Mouse (Mus musculus): Measurements from ENCODE around the gene Nploc4. TPM values are rescaled to one million over a fixed set of nuclear protein-coding genes. Genes with fewer than 3 reads are reported as not detected.
A peak's percentile ranks its signal among the peaks of the same experiment; 100 is the strongest.
"Not testable (repeated sequence)": the region's sequence is repeated elsewhere in the genome, so short reads cannot be mapped to it uniquely, and the experiment has no call there.

Gene Nploc4
- polyA plus RNA-seq, 1 experiment = 61.8 TPM

DNA sequence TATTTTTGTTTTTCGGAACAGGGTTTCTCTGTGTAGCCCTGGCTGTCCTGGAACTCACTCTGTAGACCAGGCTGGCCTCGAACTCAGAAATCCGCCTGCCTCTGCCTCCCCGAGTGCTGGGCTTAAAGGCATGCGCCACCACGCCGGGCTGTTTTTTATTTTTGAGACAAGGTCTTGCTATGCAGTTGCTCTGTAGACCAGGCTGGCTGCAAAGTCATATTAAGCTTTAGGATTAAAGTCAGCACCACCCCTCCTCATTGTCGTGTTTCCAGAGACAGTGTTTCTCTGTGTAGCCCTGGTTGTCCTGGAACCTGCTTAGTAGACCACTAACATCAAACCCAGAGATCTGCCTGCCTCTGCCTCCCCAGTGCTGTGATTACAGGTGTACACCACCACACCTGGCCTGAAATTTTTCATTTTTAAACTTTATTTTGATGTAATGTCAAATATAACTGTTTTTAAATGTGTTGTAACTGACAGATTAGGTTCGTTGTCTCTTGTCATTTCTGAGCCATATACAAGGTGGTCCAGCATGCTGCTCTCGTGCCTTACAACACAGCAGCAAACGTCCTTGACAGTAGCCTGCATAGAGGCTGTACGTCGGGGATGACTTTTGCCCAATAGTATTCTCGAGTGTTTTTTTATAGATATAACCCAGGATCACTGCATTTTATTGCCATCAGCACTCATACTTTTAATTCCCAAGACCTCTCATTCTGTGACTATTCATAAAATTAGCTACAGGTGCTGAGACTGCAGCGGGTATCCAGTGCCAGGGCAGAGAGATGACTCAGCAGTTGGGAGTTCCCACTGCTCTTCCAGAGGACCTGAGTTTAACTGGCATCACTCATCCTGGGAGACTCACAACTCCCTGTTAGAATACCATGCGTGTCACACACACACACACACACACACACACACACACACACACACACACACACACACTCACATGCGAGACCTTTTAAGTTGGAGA is 82.9 kb downstream of the Nploc4 start:
- Histone ChIP-seq H3K36me3 (ENCODE audit: control insufficient read depth, insufficient read depth) (no peaks in the 10 kb centered on the region), H3ac (ENCODE audit: control insufficient read depth, insufficient read length) (no peak overlapping the region), H3K4me2 (ENCODE audit: low read depth) (peak overlapping the region; percentile 78), H3K79me2 (ENCODE audit: control insufficient read depth, insufficient read depth) (peaks cover under 1% of the 10 kb centered on the region), H3K27me3 (ENCODE audit: control insufficient read depth, insufficient read depth, insufficient read length) (no peaks in the 10 kb centered on the region), H3K4me3 (no peak overlapping the region)
- TF ChIP-seq E2F4 (IDR thresholded peaks at IDR 0.05; ENCODE audit: insufficient read depth) (no peak), TCF3 (IDR thresholded peaks at IDR 0.05; ENCODE audit: insufficient read length, low read depth) (no peak), SRF (IDR thresholded peaks at IDR 0.05; ENCODE audit: control insufficient read depth, insufficient read length, low read depth) (no peak), POLR2AphosphoS2 (IDR thresholded peaks at IDR 0.05; ENCODE audit: insufficient read length, low read depth) (no peak), USF1 (IDR thresholded peaks at IDR 0.05; ENCODE audit: low read depth) (no peak), MYOG (IDR thresholded peaks at IDR 0.05; ENCODE audit: control insufficient read depth in 1 of 3, insufficient read depth in 1 of 3, insufficient read length in 2 of 3, low read depth in 2 of 3) (no peak), MYOD1 (IDR thresholded peaks at IDR 0.05; ENCODE audit: control insufficient read depth in 1 of 3, insufficient read length in 2 of 3, low read depth in 2 of 3) (no peak), TCF12 (IDR thresholded peaks at IDR 0.05; ENCODE audit: insufficient read depth, poor library complexity, severe bottlenecking) (no peak), POLR2A (IDR thresholded peaks at IDR 0.05; ENCODE audit: insufficient read length, low read depth) (no peak), CEBPB (IDR thresholded peaks at IDR 0.05; ENCODE audit: insufficient read depth, poor library complexity, severe bottlenecking) (no peak), MAX (IDR thresholded peaks at IDR 0.05; ENCODE audit: low read depth) (no peak), REST (IDR thresholded peaks at IDR 0.05; ENCODE audit: insufficient read depth, insufficient read length) (no peak)

DNA sequence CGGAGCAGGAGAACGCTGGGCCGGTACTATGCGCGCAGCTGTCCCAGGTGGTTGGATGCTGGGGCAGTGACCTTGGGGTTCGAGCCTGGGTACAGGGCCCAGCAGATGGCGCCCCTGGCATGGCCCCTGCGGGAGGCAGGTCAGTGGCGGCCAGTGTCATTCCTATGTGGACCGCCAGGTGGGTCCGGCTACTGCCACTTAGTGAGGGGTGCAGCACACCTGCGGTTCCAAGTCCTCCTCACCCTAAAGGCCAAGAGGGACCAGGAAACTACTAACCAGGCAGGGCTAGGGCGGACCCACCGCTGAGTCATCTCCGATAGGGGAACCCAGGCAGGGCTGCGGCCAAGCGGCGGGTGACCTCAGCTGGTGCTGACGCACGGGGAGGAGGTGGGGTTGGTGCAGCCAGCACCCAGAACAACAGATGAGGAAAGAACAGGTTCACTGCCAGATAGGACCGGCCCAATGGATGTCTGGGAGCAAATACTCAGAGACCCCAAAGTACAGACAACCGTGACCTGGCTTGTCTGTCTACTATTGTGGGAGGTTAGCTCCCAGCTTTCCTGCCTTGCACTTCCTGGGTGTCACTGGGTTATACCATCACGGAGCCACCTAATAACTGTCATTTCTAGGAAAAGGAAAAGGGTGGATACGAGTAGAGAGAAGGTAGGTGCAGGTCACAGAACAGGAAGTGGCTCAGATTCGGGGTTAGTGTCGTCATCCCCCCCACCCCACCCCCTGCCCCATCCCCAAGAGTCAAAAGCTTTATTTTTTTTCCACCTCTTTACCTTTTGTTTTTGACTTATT is 83.8 kb downstream of the Nploc4 start:
- Histone ChIP-seq H3K4me3 (no peak overlapping the region), H3K79me2 (ENCODE audit: control insufficient read depth, insufficient read depth) (peaks cover 10% of the 10 kb centered on the region), H3K36me3 (ENCODE audit: control insufficient read depth, insufficient read depth) (no peaks in the 10 kb centered on the region), H3K4me2 (ENCODE audit: low read depth) (peak overlapping the region; percentile 78), H3ac (ENCODE audit: control insufficient read depth, insufficient read length) (no peak overlapping the region), H3K27me3 (ENCODE audit: control insufficient read depth, insufficient read depth, insufficient read length) (no peaks in the 10 kb centered on the region)
- TF ChIP-seq REST (IDR thresholded peaks at IDR 0.05; ENCODE audit: insufficient read depth, insufficient read length) (no peak), TCF3 (IDR thresholded peaks at IDR 0.05; ENCODE audit: insufficient read length, low read depth) (peak; percentile 44), TCF12 (IDR thresholded peaks at IDR 0.05; ENCODE audit: insufficient read depth, poor library complexity, severe bottlenecking) (peak; percentile 26), POLR2AphosphoS2 (IDR thresholded peaks at IDR 0.05; ENCODE audit: insufficient read length, low read depth) (peak; percentile 63), CEBPB (IDR thresholded peaks at IDR 0.05; ENCODE audit: insufficient read depth, poor library complexity, severe bottlenecking) (no peak), POLR2A (IDR thresholded peaks at IDR 0.05; ENCODE audit: insufficient read length, low read depth) (peak; percentile 35), MYOG (IDR thresholded peaks at IDR 0.05; ENCODE audit: control insufficient read depth in 1 of 3, insufficient read depth in 1 of 3, insufficient read length in 2 of 3, low read depth in 2 of 3) (peak in 2 of 3 experiments; percentile 9 to 68), USF1 (IDR thresholded peaks at IDR 0.05; ENCODE audit: low read depth) (no peak), MAX (IDR thresholded peaks at IDR 0.05; ENCODE audit: low read depth) (no peak), MYOD1 (IDR thresholded peaks at IDR 0.05; ENCODE audit: control insufficient read depth in 1 of 3, insufficient read length in 2 of 3, low read depth in 2 of 3) (peak in 2 of 3 experiments; percentile 26 to 82)

DNA sequence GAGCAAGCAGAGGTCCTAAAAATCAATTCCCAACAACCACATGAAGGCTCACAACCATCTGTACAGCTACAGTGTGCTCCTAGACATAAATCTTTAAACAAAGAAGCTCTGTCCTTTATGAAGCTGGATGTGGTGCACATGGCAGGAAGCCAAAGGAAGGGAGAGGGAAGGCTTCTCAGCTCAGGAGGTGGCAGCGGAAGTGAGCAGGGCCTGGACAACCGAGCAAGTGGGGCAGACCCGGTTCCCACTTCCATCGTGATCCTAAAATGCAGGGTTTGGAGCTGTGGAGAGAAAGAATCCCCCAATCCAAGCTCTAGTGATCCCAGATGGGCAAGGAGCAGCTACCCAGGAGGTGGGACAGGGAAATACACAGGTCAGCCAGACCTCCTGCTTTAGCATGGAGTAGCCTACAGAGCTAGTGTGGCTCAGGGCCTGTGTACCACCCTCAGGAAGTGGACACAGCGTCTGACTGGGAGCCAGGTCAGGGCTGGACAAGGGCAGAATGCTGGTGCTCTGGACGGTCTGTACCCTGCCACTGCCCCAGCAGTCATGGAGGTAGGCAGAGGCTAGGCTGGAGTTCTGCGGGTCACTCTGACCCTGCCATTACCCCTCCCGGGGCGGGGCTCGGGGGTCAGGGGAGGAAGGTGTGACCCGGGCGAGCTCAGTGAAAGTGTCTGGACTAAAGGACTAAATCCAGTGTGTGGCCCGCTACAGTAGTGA is 84.8 kb downstream of the Nploc4 start:
- Histone ChIP-seq H3K4me3 (no peak overlapping the region), H3K36me3 (ENCODE audit: control insufficient read depth, insufficient read depth) (no peaks in the 10 kb centered on the region), H3K4me2 (ENCODE audit: low read depth) (peak overlapping the region; percentile 78), H3K79me2 (ENCODE audit: control insufficient read depth, insufficient read depth) (peaks cover 15% of the 10 kb centered on the region), H3K27me3 (ENCODE audit: control insufficient read depth, insufficient read depth, insufficient read length) (no peaks in the 10 kb centered on the region), H3ac (ENCODE audit: control insufficient read depth, insufficient read length) (no peak overlapping the region)
- TF ChIP-seq MYOG (IDR thresholded peaks at IDR 0.05; ENCODE audit: control insufficient read depth in 1 of 3, insufficient read depth in 1 of 3, insufficient read length in 2 of 3, low read depth in 2 of 3) = no peak
- TF ChIP-seq CEBPB (IDR thresholded peaks at IDR 0.05; ENCODE audit: insufficient read depth, poor library complexity, severe bottlenecking) = no peak
- no peak for TF ChIP-seq TCF3 (IDR thresholded peaks at IDR 0.05; ENCODE audit: insufficient read length, low read depth)
- TF ChIP-seq MAX (IDR thresholded peaks at IDR 0.05; ENCODE audit: low read depth) = no peak
- no peak for TF ChIP-seq SRF (IDR thresholded peaks at IDR 0.05; ENCODE audit: control insufficient read depth, insufficient read length, low read depth)
- TF ChIP-seq REST (IDR thresholded peaks at IDR 0.05; ENCODE audit: insufficient read depth, insufficient read length) = no peak
- no peak for TF ChIP-seq E2F4 (IDR thresholded peaks at IDR 0.05; ENCODE audit: insufficient read depth)
- TF ChIP-seq TCF12 (IDR thresholded peaks at IDR 0.05; ENCODE audit: insufficient read depth, poor library complexity, severe bottlenecking) = no peak
- TF ChIP-seq POLR2A (IDR thresholded peaks at IDR 0.05; ENCODE audit: insufficient read length, low read depth) = no peak

DNA sequence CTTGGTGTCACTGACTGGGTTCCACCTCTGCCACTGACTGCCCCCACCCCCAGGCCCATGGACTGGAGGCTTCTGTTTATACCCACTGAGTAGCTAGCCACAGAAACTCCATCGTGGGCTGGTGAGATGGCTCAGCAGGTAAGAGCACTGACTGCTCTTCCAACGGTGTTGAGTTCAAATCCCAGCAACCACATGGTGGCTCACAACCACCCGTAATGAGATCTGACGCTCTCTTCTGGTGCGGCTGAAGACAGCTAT is 85.5 kb downstream of the Nploc4 start:
- not testable (repeated sequence) for H3K4me2 ChIP-seq (ENCODE audit: low read depth)

More for the DNA sequence above, 85.5 kb downstream of the Nploc4 start:
- not testable (repeated sequence) for H3K27me3 ChIP-seq (ENCODE audit: control insufficient read depth, insufficient read depth, insufficient read length); H3K36me3 ChIP-seq (ENCODE audit: control insufficient read depth, insufficient read depth); H3ac ChIP-seq (ENCODE audit: control insufficient read depth, insufficient read length); H3K4me3 ChIP-seq
- peaks cover 22% of the 10 kb centered on the region for H3K79me2 ChIP-seq (ENCODE audit: control insufficient read depth, insufficient read depth)

Data from myocyte (in vitro differentiated cells).